Mouse (Mus musculus): Measurements from ENCODE around the gene Ntsr2.
"Not testable (repeated sequence)": the region's sequence is repeated elsewhere in the genome, so short reads cannot be mapped to it uniquely, and the experiment has no call there.

Gene Ntsr2

DNA sequence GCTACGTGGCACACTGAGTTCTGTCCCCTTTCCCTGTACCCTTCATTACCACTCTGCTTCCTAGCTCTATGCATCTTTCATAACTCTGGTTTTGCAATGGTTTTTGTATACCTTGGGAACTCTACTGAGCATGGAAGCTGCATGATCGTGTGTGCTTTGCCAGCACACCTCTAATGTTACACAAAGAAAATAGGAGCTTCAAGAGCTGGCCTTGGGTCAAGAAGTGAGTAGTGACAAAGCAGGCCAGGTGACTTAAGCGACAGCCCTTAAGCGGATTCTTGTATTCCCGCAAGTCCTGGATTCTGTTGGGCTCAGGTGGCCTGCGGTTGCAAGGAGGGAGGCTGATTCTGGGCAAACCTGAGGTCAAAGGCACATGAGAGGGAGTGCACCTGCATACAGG is 4.9 kb upstream of the Ntsr2 start:
- DNase-seq (ENCODE audit: low spot score in 2 of 2), result no peak

DNA sequence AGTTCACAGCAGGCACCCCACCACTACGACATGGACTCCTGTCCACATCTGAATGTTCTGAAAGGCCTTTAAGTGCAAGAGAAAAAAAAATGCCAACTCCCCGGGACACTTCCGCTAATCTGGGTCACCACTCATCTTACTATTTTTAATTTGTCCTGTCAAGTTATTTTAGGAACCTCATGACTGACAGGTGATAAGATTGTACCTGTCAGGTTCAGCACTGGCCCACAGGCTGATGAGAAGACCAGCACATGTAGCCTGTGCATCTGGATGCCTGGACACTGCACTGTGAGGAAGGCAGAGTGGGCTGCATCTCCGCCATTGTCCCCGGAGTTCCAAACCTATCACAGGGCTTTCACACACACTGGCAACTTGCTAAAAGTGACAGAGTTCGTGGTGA is 3.4 kb upstream of the Ntsr2 start:
- DNase-seq (ENCODE audit: low spot score in 2 of 2), result no peak

DNA sequence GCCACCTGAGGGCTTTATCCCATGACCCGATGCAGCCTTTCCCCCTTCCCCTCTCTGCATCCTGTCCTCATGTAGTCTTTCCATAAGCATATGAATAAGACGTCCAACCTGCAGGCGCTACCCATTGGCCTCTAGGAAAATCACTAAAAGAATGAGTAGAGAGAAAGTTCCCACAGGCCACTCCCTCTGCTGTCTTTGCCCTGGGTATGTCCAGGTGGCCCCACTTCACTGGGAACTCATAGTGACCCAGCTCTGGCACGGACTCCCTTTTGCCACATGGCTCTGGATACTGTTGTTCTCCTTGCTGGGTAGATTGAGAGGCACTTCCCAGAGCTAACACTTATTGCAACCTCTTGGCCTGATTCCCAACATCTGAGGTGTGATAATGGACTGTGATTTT is 2.4 kb downstream of the Ntsr2 start:
- DNase-seq (ENCODE audit: low spot score in 2 of 2), result no peak

DNA sequence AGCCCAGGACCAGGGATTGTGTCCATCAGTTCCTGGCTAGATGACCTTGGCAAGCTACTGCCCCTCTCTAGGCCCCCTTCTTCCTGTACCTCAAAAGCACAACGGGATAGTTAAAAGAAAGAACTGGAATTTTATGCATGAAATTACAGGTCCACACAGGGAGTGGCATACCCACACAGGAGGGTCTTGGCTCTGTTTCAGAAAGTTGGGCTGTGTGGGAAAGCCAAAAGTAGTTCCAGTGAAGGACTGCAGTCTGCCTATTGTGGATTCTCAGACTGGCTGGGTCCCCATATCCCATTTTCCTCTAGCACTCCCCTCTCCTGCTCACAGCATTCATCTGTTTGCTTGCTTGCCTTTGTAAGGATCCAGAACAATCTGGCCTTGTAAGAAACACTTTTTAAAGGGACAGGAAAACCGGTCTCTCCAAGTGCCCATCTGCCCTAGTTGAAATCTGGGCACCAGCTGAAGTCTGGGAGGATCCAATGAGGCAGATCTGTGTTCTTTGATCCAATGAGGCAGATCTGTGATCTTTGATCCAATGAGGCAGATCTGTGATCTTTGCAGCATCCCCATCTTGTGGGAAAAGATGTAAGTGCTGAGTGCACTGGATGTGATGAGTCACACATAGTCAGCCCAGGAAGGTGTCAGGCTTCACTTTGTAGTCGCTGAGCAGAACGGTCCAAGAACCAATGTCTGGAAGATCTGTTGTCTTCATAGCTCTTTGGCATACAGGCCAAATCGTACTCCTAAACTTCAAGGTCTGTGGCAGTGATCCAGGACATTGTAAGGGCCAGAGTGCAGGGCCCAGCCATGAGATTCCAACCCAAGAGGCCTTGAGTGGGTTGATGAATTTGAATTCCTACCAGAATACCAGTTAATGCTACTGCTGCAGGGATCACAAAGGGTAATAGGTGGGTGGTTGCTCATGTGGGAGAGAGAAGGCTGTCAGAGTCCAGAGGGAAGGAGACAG is 4.0 kb downstream of the Ntsr2 start:
- no peak for DNase-seq (ENCODE audit: low spot score in 2 of 2)

GRCm38 (mm10) chr12:16661459-16661858 is 8.3 kb downstream of the Ntsr2 start:
- no peak for DNase-seq (ENCODE audit: low spot score in 2 of 2)

- no peak for DNase-seq (ENCODE audit: low spot score in 2 of 2)
Observed at GRCm38 (mm10) chr12:16661936-16662335, 8.8 kb downstream of the Ntsr2 start.

DNA sequence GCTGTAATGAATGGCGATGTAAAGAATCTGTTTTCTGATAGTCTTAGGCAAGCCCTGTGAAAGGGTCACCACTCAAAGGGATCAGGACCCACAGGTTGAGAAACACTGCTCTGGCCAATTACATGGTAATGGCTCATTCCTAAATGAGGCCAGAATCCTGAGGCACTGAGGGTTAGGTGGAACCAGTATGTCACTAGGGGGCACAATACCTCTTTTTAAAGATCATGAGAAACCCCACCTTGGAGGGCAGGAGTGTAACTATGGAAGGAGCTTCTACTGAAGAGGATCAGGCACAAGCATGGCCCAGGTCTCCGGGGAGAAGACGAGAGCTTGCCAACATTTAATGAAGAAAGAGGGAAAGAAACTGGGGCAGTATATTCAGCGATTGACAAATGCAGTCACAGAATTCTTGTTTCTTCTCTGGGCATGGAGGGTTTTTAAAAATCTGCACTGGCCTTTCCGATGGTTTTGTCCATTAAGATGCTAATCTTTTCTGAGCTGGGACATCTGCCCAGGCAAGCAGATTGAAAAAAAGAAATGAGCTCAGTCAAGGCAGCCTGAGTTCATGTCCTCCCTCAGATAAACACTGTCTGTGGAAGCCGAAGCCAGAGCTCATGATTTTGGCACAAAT is 9.9 kb downstream of the Ntsr2 start:
- no peak for DNase-seq (ENCODE audit: low spot score in 2 of 2)

GRCm38 (mm10) chr12:16665022-16665421 is 11.8 kb downstream of the Ntsr2 start:
- DNase-seq (ENCODE audit: low spot score in 2 of 2), result no peak

DNA sequence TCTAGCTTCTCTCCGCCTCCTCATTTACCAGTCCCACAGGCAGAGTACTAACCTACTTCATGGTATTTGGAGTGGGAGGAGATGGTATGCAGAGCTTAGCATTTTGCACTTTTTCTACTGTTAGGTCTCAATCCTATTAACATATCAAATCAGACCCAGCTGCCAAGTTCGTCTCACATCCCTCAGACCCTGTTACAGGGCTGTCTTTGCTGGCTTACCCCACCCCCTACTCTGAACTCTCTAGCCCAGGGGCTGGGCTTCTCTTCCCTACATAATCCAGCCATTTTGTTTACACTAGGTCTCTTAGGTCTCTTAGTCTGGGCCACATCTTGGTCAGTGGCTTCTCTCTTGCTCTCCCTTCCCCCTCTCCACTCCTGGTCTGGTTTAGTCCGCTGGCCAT is 16.0 kb downstream of the Ntsr2 start:
- no peak for DNase-seq (ENCODE audit: low spot score in 2 of 2)

DNA sequence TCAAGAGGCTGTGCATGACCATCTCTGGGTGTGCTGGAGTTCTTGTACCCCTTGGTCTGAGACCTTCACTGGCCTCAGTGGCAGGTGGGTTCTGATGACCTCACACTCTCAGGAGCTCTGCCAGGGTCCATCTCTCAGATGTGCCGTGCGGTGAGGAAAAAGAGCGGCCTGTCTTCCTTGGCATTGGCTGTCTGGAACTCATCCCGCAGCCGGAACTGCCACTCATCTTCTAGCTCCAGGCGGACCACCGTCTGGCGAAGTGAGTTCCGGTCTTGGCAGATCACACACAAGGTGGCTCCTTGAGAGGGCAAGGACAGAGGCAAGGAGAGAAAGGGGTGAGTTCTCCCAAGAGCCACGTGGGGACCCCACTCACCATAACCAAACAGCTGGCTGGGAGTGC is 19.1 kb downstream of the Ntsr2 start:
- DNase-seq (ENCODE audit: low spot score in 2 of 2), result no peak

DNA sequence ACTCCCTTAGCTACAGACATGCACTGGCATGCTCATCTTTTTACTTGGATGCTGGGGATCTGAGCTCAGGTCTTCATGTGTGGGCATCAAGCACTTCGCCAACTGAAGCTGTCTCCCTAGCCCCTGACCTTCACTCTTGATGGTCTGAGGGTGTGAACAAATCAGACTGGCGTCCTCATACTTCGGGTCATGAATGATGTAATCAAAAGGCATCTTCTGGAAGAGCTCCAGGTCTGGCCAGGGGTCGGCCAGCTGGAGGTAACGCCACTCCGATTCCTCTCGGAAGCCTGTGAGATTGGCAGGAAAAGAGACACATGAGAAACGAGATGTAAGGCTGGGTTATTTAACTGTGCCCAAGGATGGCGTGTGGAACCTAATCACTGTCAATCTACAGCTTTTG is 37.4 kb downstream of the Ntsr2 start:
- no peak for DNase-seq (ENCODE audit: low spot score in 2 of 2)

GRCm38 (mm10) chr12:16694783-16695182 is 41.6 kb downstream of the Ntsr2 start:
- no peak for DNase-seq (ENCODE audit: low spot score in 2 of 2)

DNA sequence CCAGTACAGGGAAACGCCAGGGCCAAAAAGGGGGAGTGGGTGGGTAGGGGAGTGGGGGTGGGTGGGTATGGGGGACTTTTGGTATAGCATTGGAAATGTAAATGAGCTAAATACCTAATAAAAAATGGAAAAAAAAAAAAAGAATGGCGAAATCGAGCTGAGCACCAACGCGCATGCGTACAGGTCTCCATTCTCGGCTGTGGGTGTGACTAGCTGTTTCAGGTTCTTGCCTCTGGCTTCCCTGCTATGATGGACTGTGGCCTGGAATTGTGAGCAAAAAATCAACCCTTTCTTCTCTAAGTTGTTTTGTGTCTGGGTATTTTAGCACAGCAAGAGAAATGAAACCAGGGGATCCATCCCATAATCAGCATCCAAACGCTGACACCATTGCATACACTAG is 42.1 kb downstream of the Ntsr2 start:
- not testable (repeated sequence) for DNase-seq (ENCODE audit: low spot score in 2 of 2)

DNA sequence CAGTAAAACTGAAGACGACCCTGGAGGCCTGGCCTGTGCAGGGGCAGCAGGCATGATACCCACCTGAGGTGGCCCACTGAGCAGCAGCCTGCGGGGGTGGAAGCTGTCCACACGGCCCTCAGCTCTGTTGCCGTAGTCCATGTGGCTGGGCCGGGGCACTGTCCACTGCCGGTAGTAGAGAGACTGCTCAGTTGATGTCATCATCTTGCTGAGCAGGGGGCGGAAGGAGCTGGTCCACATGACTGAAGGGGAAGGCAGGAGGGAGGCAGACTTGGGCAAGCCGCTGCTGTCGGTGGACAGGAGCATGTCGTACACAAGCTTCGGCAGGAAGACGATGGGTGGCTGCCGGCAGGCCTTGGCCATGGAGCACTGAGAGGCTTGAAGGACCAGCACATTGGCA is 43.0 kb downstream of the Ntsr2 start:
- DNase-seq (ENCODE audit: low spot score in 2 of 2), result no peak

DNA sequence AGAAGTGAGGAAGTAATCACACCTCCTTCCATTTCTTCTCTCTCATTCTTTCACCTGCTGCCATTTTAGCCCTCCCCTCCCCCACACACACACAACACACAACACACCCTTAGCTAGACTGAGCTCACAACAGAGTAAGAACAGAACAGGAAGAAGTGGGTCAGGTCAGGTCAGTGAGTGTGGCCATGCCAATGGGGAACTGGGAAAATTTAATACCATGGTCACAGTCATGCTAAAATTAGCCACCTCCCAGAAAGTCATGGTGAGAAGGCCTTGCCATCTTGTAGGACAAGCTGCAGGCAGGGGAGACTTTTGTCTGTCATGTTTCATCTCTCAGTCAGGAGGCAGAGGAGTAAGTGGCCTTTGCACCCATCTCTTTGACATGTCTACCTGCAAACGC is 45.5 kb downstream of the Ntsr2 start:
- DNase-seq (ENCODE audit: low spot score in 2 of 2), result no peak
